Mouse (Mus musculus) forebrain, embryonic 16.5 days (tissue): ENCODE results near the gene Parp6. TPM values are rescaled to one million over a fixed set of nuclear protein-coding genes. Genes with fewer than 3 reads are reported as not detected.
A peak's percentile ranks its signal among the peaks of the same experiment; 100 is the strongest.

ENCODE experiments used
- ATAC-seq: fragments of 200-750 bp; cut with Nextera tagmentation; 2 replicates; pipeline ENCODE4 v1.8.0; 2017; ENCODE audit warnings: mild to moderate bottlenecking, moderate library complexity
- H3K27ac ChIP-seq: fragments of 300-500 bp; sonication (generic); 2 replicates; pipeline ENCODE4 v1.5.1; 2014; ENCODE audit warnings: low read length, control low read depth
- H3K27me3 ChIP-seq: fragments of 300-500 bp; sonication (generic); replicated peaks from 2 replicates; pipeline ENCODE4 v1.6.1; 2014; ENCODE audit warnings: low read length; ENCODE audit not compliant: control insufficient read depth, insufficient read depth
- H3K36me3 ChIP-seq: fragments of 300-500 bp; sonication (generic); 2 replicates; pipeline ENCODE4 v1.6.1; 2014; ENCODE audit not compliant: control insufficient read depth, insufficient read depth
- H3K4me1 ChIP-seq: fragments of 300-500 bp; sonication (generic); replicated peaks from 2 replicates; pipeline ENCODE4 v1.6.1; 2014; ENCODE audit warnings: low read length; ENCODE audit not compliant: control insufficient read depth, insufficient read depth
- H3K4me2 ChIP-seq: fragments of 300-500 bp; sonication (generic); 2 replicates; pipeline ENCODE4 v1.6.1; 2014; ENCODE audit warnings: mild to moderate bottlenecking, low read length, control low read depth
- H3K4me3 ChIP-seq: fragments of 300-500 bp; sonication (generic); replicated peaks from 2 replicates; pipeline ENCODE4 v1.5.1; 2014; ENCODE audit warnings: mild to moderate bottlenecking, low read length, control low read depth
- H3K9ac ChIP-seq: fragments of 300-500 bp; sonication (generic); replicated peaks from 2 replicates; pipeline ENCODE4 v1.6.1; 2014; ENCODE audit warnings: low read depth, low read length, control low read depth
- H3K9me3 ChIP-seq: fragments of 300-500 bp; sonication (generic); 2 replicates; pipeline ENCODE4 v1.6.1; 2016; ENCODE audit warnings: low read length; ENCODE audit not compliant: control insufficient read depth
- WGBS: fragments of 180-500 bp; shearing (Covaris S2); extraction: QIAGEN DNeasy Blood & Tissue Kit; methylation state at CpG from one replicate; pipeline ENCODE4 v1.1.7; 2014; 5-methylcytosine and 5-hydroxymethylcytosine counted together
- polyA plus RNA-seq: library from polyadenylated mRNA; unstranded; fragments of >200 nt; fragmentation: Nextera tagmentation; extraction: Ambion mirVana; gene quantifications from 2 replicates; pipeline ENCODE4 v1.2.1, GENCODE M21; 2015

Gene Parp6
- polyA plus RNA-seq, 1 experiment from 2014 or later: 232 TPM

GRCm38 (mm10) chr9:59589703-59590439 is 27.2 kb upstream of the Parp6 start:
- no peaks in the 10 kb centered on the region for H3K27me3 ChIP-seq
- H3K9ac ChIP-seq: no peak overlapping the region
- no peak overlapping the region for H3K4me3 ChIP-seq
- peak overlapping the region; percentile 60 for H3K4me2 ChIP-seq
- peaks cover 25% of the 10 kb centered on the region for H3K4me1 ChIP-seq
- H3K27ac ChIP-seq: peak overlapping the region; percentile 59
- H3K36me3 ChIP-seq: no peaks in the 10 kb centered on the region
- no peak for ATAC-seq
- 82% methylated on average over 10 of the region's 10 CpGs for WGBS
- no peaks in the 10 kb centered on the region for H3K9me3 ChIP-seq

- Histone ChIP-seq H3K4me1 (no peaks in the 10 kb centered on the region), H3K27me3 (no peaks in the 10 kb centered on the region), H3K9me3 (no peaks in the 10 kb centered on the region), H3K4me3 (no peak overlapping the region), H3K9ac (no peak overlapping the region), H3K27ac (no peak overlapping the region), H3K4me2 (no peak overlapping the region), H3K36me3 (no peaks in the 10 kb centered on the region)
- no peak for ATAC-seq
- WGBS: 72% methylated on average over 8 of the region's 8 CpGs
These were observed 15.4 kb upstream of the Parp6 start for GRCm38 (mm10) chr9:59601661-59602060.

DNA sequence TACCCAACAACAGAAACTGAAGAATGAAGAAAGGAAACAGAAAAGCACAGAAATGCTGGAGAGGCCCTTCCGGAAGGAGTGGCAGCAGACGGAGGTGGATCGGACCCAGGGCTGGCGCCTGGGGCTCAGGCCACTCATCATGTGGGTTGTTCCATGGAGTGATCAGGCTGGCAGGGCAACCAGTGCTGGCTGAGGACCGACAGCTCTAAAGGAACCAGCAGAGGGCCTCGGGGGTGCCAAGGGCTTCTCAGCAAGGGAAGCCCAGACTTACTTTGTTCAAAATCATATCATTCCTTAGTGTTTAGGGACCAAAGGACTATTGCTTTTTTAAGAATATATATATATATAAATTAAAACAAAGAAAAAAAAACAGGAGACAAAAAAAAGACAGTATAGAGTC is 11.1 kb upstream of the Parp6 start:
- no peak for ATAC-seq
- no peaks in the 10 kb centered on the region for H3K9me3 ChIP-seq
- no peaks in the 10 kb centered on the region for H3K27me3 ChIP-seq
- no peak overlapping the region for H3K9ac ChIP-seq
- no peak overlapping the region for H3K4me2 ChIP-seq
- no peak overlapping the region for H3K27ac ChIP-seq
- no peaks in the 10 kb centered on the region for H3K4me1 ChIP-seq
- H3K4me3 ChIP-seq: no peak overlapping the region
- WGBS: 54% methylated on average over 6 of the region's 6 CpGs
- no peaks in the 10 kb centered on the region for H3K36me3 ChIP-seq

GRCm38 (mm10) chr9:59610950-59611349 is 6.1 kb upstream of the Parp6 start:
- no peak for ATAC-seq
- H3K27ac ChIP-seq: no peak overlapping the region
- H3K4me1 ChIP-seq: no peaks in the 10 kb centered on the region
- no peak overlapping the region for H3K9ac ChIP-seq
- H3K4me2 ChIP-seq: no peak overlapping the region
- WGBS: 89% methylated on average over 2 of the region's 2 CpGs
- no peaks in the 10 kb centered on the region for H3K27me3 ChIP-seq
- no peaks in the 10 kb centered on the region for H3K36me3 ChIP-seq
- H3K4me3 ChIP-seq: no peak overlapping the region
- H3K9me3 ChIP-seq: no peaks in the 10 kb centered on the region

DNA sequence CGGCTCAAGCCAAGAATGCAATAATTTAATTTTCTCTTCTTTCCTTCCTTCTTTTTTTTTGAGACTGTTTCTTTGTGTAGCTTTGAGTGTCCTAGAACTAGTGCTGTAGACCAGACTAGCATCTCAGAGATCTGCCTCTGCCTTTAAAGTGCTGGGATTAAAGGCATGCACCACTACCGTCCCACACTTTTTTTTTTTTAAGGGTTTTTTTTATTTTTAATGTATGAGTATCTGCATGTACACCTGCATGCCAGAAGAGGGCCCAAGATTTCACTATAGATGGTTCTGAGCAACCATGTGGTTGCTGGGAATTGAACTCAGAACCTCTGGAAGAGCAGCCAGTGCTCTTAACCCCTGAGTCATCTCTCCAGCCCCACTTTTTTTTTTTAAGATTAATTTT is 1.3 kb upstream of the Parp6 start:
- no peak overlapping the region for H3K9ac ChIP-seq
- no peak overlapping the region for H3K4me3 ChIP-seq
- peaks cover 19% of the 10 kb centered on the region for H3K4me1 ChIP-seq
- no peak for ATAC-seq
- H3K27ac ChIP-seq: no peak overlapping the region
- 92% methylated on average over 2 of the region's 2 CpGs for WGBS
- no peak overlapping the region for H3K4me2 ChIP-seq
- H3K27me3 ChIP-seq: no peaks in the 10 kb centered on the region
- H3K36me3 ChIP-seq: no peaks in the 10 kb centered on the region
- H3K9me3 ChIP-seq: no peaks in the 10 kb centered on the region

GRCm38 (mm10) chr9:59617307-59617973 is 356 bp downstream of the Parp6 start:
- Histone ChIP-seq H3K36me3 (no peaks in the 10 kb centered on the region; the same call in 1 of the 2 replicates), H3K27ac (peak overlapping the region; percentile 85), H3K4me1 (peaks cover 19% of the 10 kb centered on the region), H3K4me3 (peak overlapping the region; percentile 63), H3K9me3 (no peaks in the 10 kb centered on the region), H3K27me3 (no peaks in the 10 kb centered on the region), H3K9ac (peak overlapping the region; percentile 76), H3K4me2 (peak overlapping the region; percentile 65)
- under 1% methylated on average over 50 of the region's 58 CpGs for WGBS
- ATAC-seq: peak; percentile 47; the same call in 1 of the 2 replicates

- Histone ChIP-seq H3K4me3 (no peak overlapping the region), H3K4me1 (no peaks in the 10 kb centered on the region), H3K36me3 (peaks cover 55% of the 10 kb centered on the region), H3K4me2 (no peak overlapping the region), H3K9me3 (no peaks in the 10 kb centered on the region), H3K27ac (no peak overlapping the region), H3K9ac (no peak overlapping the region), H3K27me3 (no peaks in the 10 kb centered on the region)
- WGBS: 93% methylated on average over 1 of the region's 1 CpGs
- ATAC-seq: no peak
These were observed 21.3 kb downstream of the Parp6 start for GRCm38 (mm10) chr9:59638372-59638771.

- Histone ChIP-seq H3K27ac (no peak overlapping the region), H3K4me1 (no peaks in the 10 kb centered on the region), H3K27me3 (no peaks in the 10 kb centered on the region), H3K36me3 (peaks cover 48% of the 10 kb centered on the region), H3K4me3 (no peak overlapping the region), H3K4me2 (no peak overlapping the region), H3K9me3 (no peaks in the 10 kb centered on the region), H3K9ac (no peak overlapping the region)
- ATAC-seq: no peak
- 91% methylated on average over 4 of the region's 4 CpGs for WGBS
These were observed 22.9 kb downstream of the Parp6 start for GRCm38 (mm10) chr9:59639936-59640335.

DNA sequence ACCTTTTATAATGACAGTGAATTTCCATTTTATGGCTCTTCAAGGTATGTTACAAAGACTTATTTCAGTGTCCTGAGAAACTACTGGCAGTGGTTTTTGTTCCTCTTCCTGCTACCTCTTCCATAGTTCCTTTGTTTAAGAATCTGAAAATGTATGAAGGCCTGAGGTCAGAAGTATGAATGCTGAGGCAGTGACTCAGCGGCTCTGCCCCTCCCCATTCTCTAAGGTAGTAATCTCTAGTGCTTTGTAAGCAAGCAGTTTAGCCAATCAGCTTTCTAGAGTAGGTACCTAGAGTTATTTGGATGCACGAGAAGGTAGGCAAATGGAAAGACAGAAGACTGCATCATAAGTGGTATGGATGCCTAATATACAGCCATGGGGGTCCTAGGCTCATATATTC is 24.2 kb downstream of the Parp6 start:
- Histone ChIP-seq H3K4me2 (no peak overlapping the region), H3K27me3 (no peaks in the 10 kb centered on the region), H3K4me3 (no peak overlapping the region), H3K9me3 (no peaks in the 10 kb centered on the region), H3K4me1 (no peaks in the 10 kb centered on the region), H3K9ac (no peak overlapping the region), H3K27ac (no peak overlapping the region), H3K36me3 (peaks cover 45% of the 10 kb centered on the region)
- 85% methylated on average over 2 of the region's 2 CpGs for WGBS
- ATAC-seq: no peak
